Mouse (Mus musculus) heart, adult 2 months (tissue): ENCODE data around the gene Supt20.

ENCODE experiments used
- CTCF ChIP-seq: fragments of 200-600 bp; IDR thresholded peaks from 2 replicates; pipeline ENCODE4 v1.8.1; 2022; ENCODE audit warnings: antibody characterized with exemption, mild to moderate bottlenecking, moderate library complexity
- EP300 ChIP-seq: fragments of 200-500 bp; IDR thresholded peaks from 2 replicates; pipeline ENCODE4 v1.6.1; 2011; ENCODE audit warnings: low read depth, low read length, control low read depth; ENCODE audit not compliant: insufficient read depth
- POLR2A ChIP-seq: fragments of 200-500 bp; IDR thresholded peaks from 2 replicates; pipeline ENCODE4 v1.6.1; 2011; ENCODE audit warnings: mild to moderate bottlenecking, low read depth, low read length, control low read depth; ENCODE audit not compliant: insufficient read depth

- no peak for TF ChIP-seq POLR2A
- TF ChIP-seq EP300: no peak
- no peak for TF ChIP-seq CTCF
These were observed 21.6 kb downstream of the Supt20 start, which contains the start of gene Gm21958 for GRCm38 (mm10) chr3:54714253-54714652.
